Mouse (Mus musculus) left cerebral cortex, postnatal 10 days (tissue): ENCODE results near the gene Ushbp1. TPM values are rescaled to one million over a fixed set of nuclear protein-coding genes. Genes with fewer than 3 reads are reported as not detected.
"Not testable (repeated sequence)": the region's sequence is repeated elsewhere in the genome, so short reads cannot be mapped to it uniquely, and the experiment has no call there.

Source experiments
- DNase-seq, 2 experiments: peaks; one replicate each; pipeline ENCODE4 v3.0.0; 2021 to 2022; ENCODE audit warnings: low spot score in 2 of 2, mixed read lengths in 1 of 2; ENCODE audit errors: extremely low spot score in 1 of 2
- intact Hi-C: fragments of 180-260 bp; cut with DNase I; formaldehyde crosslinking; loops from one replicate; pipeline ENCODE4 v1.15.1; 2025
- total RNA-seq, 2 experiments: library from RNA; stranded (reverse); gene quantifications; 2 replicates each; pipeline ENCODE4 v1.2.3; 2021

Ushbp1 gene
- 1 to 10 TPM; 5.0 to 5.9 TPM for total RNA-seq

DNA sequence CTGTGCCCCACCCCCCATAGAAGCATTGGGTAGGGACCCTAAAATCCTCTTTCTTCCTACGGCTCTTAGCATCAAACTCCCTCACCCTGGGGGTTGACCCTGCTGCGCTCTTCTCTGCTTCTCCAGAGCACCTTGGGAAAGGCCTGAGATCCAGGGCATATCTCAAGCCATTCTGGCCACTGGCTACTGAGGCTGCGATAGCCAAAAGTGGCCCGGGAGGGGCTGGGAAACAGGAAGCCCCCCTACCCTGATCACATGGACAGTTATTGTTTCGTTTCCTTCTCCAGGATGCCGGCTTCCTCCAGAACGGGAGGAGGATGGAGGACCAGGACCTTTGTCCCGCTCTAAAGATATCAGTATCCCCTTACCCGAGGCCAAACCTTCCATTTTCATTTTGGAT lies at the start of gene Ushbp1:
Gene Ushbp1 (minus strand): TSS at position 174 of the 400 bp plus-strand sequence.
- intact Hi-C loops = no loop called here
- DNase-seq = peak in 1 of 2 experiments; percentile 64

DNA sequence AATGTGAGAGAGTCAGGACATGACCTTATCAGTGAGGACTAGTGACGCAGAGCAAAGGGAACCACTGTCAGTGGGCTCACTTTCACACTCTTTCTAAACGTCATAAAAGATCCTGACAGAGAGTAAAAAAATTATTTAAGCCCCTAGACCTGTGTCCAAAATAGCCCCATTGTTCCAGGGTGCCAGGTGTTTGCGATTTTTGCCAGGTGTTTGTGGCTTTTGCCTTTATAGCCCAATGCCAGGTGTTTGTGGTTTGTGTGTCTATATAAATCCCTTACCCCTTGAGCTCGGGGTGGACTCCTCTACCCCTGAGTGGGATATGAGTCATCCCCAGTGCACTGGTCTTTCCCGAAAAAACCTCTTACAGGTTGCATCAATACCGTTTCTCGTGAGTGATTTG lies 49.5 kb upstream of the Ushbp1 start:
- intact Hi-C loops = no loop called here

DNA sequence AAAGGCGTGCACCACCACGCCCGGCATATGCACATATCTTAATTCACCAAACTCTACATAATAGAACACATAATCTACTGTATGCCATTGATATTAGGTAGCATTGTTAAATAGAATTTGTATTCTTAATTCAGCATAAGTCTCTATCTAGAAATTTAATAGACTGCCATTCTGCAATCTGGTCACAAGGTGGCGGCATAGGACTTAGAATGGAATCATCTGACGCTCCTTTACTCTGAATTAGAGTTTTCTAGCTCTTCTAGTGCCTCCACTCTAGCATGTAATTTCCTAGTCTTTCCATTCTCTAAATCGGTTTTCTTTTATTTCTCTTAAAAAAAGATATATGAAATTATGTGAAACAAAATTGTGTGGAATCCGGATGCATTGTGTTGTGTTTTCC lies 45.8 kb upstream of the Ushbp1 start:
- intact Hi-C loops = loop anchor here (5.0 kb wide), 1 partner anchor 91 kb away; no protein-coding TSS in a partner anchor
- peak in 1 of 2 experiments; percentile 22 for DNase-seq

More for the DNA sequence above, 49.5 kb upstream of the Ushbp1 start:
- no peak for DNase-seq

DNA sequence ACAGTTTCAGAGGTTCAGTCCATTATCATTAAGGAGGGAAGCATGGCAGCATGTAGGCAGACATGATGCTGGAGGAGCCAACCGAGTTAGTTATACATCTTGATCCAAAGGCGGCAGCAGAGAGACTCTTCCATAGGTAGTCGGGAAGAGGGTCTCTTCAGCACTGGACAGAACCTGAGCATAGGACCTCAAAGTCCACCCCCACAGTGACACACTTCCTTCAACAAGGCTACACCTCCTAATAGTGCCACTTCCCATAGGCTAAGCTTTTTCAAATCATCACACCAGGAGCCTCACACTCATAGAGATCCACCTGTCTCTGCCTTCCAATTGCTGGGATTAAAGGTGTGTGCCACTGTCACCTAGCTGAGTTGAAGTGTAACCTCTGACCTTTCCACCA lies 41.4 kb upstream of the Ushbp1 start:
- no peak for DNase-seq
- intact Hi-C loops = no loop called here

DNA sequence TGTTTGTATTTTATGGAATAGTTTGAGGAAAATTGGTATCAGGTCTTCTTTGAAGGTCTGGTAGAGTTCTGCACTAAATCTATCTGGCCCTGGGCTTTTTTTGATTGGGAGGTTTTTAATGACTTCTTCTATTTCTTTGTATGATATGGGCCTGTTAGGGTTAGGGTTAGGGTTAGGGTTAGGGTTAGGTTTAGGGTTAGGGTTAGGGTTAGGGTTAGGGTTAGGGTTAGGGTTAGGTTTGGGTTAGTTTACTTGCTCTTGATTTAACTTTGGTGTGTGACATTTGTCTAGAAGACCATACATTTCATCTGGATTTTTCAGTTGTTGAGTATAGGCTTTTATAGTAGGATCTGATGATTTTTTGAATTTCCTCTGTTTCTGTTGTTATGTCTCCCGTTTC lies 37.3 kb upstream of the Ushbp1 start:
- DNase-seq, intact Hi-C loops: not testable (repeated sequence)

DNA sequence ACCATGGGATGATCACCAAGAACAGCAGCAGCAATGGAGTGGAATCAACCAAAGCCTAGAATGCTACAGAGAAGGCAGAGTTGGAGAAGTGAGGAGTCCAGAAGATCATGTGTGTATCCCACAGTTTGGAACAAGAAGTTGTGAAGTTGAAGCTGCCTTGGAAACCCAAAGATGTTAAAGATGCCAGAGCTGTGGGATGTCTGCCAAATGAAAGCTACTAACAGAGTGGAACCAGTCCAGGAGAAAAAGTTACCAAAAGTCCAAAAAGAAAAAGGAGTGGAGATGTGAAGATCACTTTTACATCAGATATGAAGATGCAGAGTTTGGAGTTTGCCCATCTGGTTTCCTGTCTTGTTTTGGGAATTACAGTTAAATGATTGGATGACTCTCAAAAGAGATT lies 26.5 kb upstream of the Ushbp1 start:
- DNase-seq = no peak
- intact Hi-C loops = no loop called here

DNA sequence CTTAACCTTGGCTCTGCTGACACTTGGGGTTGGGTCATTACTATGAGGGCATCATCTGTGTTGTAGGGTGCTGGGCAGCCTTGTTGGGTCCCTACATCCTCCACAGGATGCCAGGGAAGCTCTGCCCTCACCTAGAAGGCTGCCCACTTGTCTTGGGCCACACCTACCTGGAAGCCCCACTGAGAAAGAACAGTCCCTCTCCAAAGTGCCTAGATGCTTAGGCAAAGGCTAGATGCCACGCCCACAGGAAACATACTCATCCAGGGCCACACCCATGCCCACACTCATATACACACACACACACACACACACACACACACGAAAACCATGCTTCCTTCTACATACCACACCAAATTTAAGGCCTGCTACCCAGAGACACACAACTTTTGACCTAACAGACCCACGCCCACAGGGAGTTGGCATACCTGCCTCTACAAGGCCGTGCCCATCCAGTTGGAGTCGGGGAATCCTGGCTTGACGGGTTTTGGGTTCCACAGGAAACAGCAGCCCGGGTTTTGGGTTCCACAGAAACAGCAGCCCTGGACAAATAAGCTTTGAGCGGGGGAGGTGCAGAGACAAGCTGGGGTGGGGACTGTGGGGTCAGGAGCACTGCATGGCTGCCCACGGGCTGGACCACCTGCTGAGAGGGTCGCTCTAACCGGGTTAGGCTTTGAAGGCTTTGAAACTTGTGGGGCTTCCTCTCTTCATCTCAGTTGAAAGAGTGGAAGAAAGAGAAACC lies 16.1 kb upstream of the Ushbp1 start:
- intact Hi-C loops = no loop called here
- DNase-seq = peak in 1 of 2 experiments; percentile 27

DNA sequence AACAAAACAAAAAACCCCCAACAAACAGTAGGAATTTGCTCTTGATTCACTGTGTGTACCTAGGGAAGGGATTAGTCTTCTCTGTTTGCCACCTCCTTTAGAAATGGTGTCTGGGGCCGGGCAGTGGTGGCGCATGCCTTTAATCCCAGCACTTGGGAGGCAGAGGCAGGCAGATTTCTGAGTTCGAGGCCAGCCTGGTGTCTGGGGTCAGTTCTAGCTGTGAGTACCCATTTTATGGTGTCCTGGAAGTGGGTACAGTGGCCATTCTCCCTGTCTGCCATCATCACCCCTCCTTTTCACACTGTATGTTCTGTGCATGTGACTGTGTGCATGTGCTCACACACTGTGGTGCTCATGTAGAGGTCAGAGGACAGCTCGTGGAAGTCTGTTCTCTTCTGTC lies 12.6 kb upstream of the Ushbp1 start:
- DNase-seq = no peak
- intact Hi-C loops = no loop called here

DNA sequence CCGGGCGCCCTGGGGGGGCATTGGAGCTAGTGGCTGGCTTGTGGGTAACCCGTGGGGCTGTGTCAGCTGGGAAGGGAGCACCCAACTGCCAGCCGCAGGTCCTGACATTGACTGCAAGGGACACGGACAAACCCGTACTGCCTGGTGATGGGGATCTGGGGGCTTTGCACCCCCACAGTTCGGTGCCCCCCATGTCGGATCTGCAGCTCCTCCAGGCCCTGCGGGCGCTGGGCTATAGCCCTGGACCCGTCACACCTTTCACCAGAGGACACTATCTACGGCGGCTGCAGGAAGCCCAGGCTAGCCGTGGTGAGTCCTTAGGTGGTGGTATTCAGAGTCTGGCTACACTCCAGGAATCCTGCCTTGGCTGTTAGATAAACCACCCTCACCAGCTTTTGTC lies 11.8 kb upstream of the Ushbp1 start:
- DNase-seq = peak in 1 of 2 experiments; percentile 25
- intact Hi-C loops = no loop called here

DNA sequence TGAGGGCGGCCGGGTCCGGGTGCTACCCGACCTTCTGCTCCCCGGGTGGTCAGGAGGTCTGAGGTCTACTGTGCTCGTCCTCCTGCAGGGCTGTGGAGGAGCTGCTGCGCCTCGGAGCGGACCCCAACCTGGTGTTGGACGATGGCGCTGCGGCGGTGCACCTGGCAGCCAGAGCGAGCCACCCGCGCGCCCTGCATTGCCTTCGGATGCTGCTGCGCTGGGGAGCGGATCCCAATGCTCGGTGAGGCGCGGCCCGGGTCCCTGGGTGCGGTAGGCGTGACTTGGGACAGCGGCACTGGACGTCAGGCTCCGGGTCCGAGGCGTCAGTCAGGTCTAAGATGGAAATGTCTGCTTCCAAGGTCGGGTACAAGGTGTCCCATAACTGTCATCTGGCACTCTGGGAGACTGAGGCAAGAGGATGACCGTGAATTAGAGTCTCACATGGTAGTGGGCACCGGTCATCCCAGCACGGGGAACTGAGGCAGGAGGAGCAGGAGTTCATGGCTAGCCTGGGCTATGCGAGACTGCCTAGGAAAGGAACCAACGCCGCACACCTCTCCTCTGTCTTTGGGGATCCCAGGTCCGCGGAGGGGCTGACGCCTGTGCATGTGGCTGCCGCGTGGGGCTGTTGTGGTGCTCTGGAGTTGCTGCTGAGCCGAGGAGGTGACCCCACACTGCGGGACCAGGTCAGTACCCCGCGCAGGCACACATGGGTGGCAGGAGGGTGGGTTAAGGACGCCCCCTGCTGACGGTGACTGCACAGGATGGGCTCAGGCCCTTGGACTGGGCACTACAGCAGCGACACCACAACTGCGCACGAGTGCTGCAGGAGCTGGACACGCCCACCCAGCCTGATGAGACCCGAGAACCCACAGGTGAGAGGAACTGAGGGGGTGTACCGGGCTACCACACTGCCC lies 10.8 kb upstream of the Ushbp1 start:
- intact Hi-C loops = no loop called here
- peak in 1 of 2 experiments; percentile 82 for DNase-seq

DNA sequence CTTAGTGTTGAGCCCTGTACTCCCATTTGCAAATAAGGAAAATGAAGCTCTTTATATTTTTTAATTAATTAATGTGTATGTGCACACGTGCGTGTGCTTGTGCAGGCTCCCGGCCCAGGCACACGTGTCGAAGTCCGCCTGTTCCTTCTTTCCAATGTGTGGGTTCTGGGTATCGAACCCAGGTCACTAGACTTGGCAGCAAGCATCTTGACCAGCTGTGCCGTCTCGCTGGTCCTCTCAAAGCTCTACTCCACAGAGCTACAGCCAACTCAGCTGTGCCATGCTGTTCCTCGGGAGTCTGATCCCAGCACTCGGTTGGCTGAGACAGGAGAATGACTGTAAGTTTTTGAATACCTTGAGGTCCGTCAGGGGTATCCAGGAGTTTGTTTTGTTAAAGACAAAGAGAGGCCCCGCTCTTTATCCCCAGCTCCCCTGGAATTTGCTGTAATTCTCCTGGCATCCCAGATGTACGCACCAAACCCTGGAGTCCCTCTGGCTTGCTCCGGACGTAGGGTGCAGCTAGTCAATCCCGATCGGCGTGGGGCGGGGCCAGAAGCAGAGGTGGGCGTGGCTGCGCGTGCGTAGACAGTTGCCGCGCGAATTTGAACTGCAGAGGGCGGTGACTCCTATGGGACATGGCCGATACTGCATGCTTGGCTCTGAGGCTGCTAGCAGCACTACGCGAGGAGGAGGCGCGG lies 9.9 kb upstream of the Ushbp1 start, which contains the start of gene Ankle1:
Gene Ankle1 (plus strand): TSS at position 610 of the 698 bp plus-strand sequence.
- intact Hi-C loops = no loop called here

DNA sequence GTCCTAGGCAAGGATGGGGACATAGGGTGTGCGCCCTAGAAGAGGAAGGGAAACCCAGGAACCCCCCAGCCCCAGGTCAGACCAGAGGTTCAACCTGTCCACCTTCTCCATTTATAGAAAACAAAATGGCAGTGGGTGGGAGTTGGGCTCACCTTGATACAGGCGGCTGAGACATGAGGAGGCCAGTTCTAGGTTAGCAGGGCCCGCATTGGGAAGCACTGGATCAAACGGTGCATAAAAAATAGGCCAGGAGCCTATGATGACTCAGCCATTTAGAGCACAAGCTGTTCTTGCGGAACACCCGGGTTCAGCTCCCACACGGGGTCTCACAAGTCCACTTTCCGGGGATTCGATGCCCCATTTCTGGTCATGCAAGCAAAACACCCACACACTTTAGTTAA lies 9.3 kb upstream of the Ushbp1 start:
- intact Hi-C loops = no loop called here
- DNase-seq = peak in 1 of 2 experiments; percentile 21

More for the DNA sequence above, 9.9 kb upstream of the Ushbp1 start, which contains the start of gene Ankle1:
- DNase-seq = peak; percentile 89 to 94

DNA sequence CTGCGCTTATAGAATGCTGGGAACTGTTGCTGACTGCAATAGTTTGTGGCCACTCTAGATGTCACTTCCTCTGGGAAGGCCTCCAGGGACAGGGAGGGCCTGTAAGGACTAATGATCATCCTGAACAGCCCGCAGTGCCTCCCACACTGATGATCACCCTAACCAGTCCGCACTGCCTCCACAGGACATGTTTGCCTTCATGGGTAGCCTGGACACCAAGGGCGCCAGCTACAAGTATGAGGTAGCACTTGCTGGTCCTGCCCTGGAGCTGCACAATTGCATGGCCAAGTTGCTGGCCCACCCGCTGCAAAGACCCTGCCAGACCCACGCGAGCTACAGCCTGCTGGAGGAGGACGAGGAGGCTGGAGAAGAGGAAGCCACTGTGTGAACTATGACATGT lies 8.4 kb upstream of the Ushbp1 start:
- peak in 1 of 2 experiments; percentile 22 for DNase-seq

DNA sequence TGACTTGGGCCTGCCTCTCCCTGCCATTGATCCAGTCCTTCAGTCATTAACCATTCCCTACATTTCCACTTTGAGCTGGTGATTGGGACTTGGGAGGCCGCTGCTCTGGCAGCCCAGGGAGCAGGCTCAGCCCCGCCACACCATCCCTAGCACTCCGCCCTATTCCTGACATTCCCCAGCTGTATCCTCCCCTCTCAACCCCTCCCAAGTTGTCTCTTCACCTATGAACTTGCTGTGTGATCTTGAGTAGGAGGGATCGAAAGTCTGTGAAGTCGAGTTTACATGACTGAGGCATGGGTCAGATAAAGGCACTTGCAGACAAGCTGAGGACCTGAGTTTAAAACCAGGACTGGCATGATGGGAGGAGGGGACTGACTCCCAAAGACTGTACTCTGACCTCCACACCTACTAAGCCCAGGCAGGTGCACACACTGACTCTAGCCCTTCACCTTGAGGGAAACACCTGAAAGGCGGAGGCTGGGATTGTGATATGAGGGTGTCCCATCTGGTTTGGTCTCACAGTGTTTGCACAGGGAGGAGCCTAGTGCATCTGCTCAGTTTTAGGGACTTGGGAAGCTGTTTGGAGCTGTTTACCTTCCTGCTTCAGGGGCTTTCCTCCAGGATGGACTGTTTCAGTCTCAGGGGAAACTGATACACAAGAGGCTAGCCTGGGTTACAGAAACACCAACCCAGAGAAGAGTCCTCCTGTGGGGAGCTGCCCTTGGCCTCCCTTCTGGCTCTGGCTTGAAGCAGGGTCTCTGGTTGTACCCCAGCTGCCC lies 7.7 kb upstream of the Ushbp1 start:
- intact Hi-C loops = no loop called here
- DNase-seq = no peak

More for the DNA sequence above, 8.4 kb upstream of the Ushbp1 start:
- intact Hi-C loops = no loop called here

DNA sequence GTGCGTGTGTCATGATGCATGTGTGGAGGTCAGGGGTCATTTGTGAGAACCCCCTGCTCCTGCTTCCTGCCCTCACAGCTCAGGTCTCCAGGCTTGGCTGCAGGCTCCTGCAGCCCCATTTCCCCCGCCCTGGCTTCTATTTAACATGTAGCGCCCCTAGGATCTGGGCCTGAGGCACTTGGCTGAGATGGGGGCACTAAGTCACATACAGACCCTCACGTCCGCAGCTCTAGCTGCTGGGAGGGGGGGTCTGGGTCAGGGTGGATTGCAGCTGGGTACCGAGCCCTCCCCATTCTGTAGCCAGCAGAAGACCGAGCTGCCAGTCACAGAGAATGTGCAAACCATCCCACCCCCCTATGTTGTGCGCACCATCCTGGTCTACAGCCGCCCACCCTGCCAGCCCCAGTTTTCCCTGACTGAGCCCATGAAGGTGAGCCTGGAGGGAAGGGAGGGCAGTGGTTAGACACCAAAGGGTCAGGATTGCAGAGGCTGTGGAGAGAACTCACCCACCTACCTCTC lies 6.9 kb upstream of the Ushbp1 start:
- intact Hi-C loops = no loop called here
- DNase-seq = peak in 1 of 2 experiments; percentile 21

DNA sequence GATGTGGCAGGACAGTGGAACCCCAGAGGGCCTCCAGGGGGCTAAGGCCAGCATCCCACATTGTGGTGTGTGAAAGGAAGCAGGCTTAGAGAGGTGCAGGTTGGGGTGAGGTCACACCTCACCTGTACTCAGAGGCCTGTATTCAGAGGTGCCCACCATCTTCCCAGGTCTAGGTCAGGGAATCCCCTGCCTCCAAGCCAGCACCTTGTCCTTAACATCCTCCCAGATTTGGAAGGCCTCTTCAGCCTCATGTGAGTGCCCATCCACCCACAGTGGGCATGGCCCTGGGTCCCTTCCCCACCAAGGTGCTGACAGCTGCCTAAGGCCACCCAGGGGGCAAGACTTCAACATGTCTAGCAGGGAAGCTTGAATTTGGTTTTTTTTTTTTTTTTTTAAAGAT lies 5.9 kb upstream of the Ushbp1 start:
- DNase-seq = no peak
- intact Hi-C loops = no loop called here

DNA sequence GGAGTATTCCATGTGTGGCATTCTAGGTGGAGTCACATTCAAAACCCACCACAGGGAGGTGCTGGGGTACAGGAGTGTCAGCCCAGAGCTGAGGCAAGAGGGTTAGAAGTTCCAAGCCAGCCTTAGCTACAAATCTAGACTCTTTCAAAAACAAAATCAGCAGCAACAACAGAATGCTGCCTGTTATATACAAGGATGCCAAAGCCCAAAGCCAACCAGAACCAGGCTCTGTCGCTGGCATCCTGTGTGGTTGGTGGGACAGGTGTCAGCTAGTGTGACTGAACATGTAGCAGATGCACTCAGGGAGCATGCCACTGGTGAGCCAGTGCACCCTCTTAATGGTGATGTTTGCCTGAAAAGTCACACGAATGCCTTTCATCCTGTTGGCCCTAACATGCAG lies 5.2 kb upstream of the Ushbp1 start:
- DNase-seq = no peak
- intact Hi-C loops = no loop called here

DNA sequence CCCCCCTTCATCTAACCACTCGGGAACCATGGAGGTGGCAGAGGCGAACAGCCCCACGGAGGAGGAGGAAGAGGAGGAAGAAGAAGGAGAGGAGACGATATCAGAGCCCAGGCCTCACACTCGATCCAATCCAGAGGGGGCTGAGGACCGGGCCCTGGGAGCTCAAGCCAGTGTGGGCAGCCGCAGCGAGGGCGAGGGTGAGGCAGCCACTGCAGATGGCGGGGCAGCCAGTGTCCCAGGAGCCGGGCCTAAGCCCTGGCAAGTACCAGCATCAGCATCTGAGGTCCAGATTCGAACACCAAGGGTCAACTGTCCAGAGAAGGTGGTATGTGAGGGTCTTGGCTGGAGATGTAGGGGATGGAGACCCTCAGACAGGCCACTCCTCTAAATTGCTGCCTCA lies 2.1 kb upstream of the Ushbp1 start:
- DNase-seq = peak in 1 of 2 experiments; percentile 30
- intact Hi-C loops = no loop called here
